Mouse (Mus musculus): ENCODE data around the gene Cyp3a13.

DNA sequence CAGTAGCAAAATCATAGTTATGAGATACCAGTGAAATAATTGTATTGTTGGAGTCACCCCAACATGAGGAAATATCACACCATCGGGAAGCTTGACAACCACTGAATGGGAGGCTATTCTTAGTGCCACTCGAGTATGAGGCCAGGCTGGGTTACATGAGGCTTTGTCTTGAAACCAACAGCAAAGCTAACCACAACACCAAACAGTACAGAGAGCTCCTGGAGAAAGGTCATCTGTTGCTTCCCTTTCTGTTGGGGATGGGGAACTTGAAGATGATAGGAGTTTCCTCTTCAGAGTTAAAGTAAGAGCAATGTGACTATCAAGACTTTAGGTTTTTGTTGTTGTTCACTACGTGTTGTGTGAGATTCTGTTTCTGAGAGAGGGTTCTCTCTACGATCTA is 38.5 kb downstream of the Cyp3a13 start:
- no peak for TF ChIP-seq CTCF (IDR thresholded peaks at IDR 0.05; ENCODE audit: borderline replicate concordance, insufficient read depth, low read length)
- no peak for TF ChIP-seq POLR2A (IDR thresholded peaks at IDR 0.05; ENCODE audit: low read depth, low read length)

All from embryonic fibroblast, embryonic 13.5 days (primary cell).